Mouse (Mus musculus) heart, adult 2 months (tissue): ENCODE measurements around the gene Serpine1. TPM values are rescaled to one million over a fixed set of nuclear protein-coding genes. Genes with fewer than 3 reads are reported as not detected.

Experiments used
- DNase-seq, 2 experiments: peaks; one replicate each; pipeline ENCODE4 v3.0.0; 2021
- H3K27ac ChIP-seq: fragments of 200-600 bp; 2 replicates; pipeline ENCODE4 v1.8.1; 2022
- H3K27me3 ChIP-seq: fragments of 200-500 bp; 2 replicates; pipeline ENCODE4 v1.6.1; 2012; ENCODE audit warnings: mild to moderate bottlenecking, low read length, inconsistent platforms, mixed read lengths; ENCODE audit not compliant: control insufficient read depth, insufficient read depth
- H3K36me3 ChIP-seq: fragments of 200-500 bp; 2 replicates; pipeline ENCODE4 v1.6.1; 2012; ENCODE audit warnings: low read length, inconsistent platforms; ENCODE audit not compliant: control insufficient read depth, insufficient read depth
- H3K4me1 ChIP-seq: fragments of 200-500 bp; 2 replicates; pipeline ENCODE4 v1.6.1; 2011; ENCODE audit warnings: low read length; ENCODE audit not compliant: control insufficient read depth, insufficient read depth
- H3K4me3 ChIP-seq: fragments of 200-600 bp; 2 replicates; pipeline ENCODE4 v1.8.1; 2022
- H3K79me2 ChIP-seq: fragments of 200-500 bp; replicated peaks from 2 replicates; pipeline ENCODE4 v1.6.1; 2012; ENCODE audit warnings: mild to moderate bottlenecking, inconsistent platforms, low read length, moderate library complexity, mixed read lengths; ENCODE audit not compliant: control insufficient read depth, insufficient read depth
- H3K9ac ChIP-seq: fragments of 200-500 bp; 2 replicates; pipeline ENCODE4 v1.6.1; 2012; ENCODE audit warnings: low read depth, mild to moderate bottlenecking, control low read depth, inconsistent platforms, low read length, mixed read lengths
- CTCF ChIP-seq: fragments of 200-600 bp; IDR thresholded peaks from 2 replicates; pipeline ENCODE4 v1.8.1; 2022; ENCODE audit warnings: antibody characterized with exemption, mild to moderate bottlenecking, moderate library complexity
- EP300 ChIP-seq: fragments of 200-500 bp; IDR thresholded peaks from 2 replicates; pipeline ENCODE4 v1.6.1; 2011; ENCODE audit warnings: low read depth, low read length, control low read depth; ENCODE audit not compliant: insufficient read depth
- POLR2A ChIP-seq: fragments of 200-500 bp; IDR thresholded peaks from 2 replicates; pipeline ENCODE4 v1.6.1; 2011; ENCODE audit warnings: mild to moderate bottlenecking, low read depth, low read length, control low read depth; ENCODE audit not compliant: insufficient read depth
- WGBS: fragments of 180-500 bp; shearing (Covaris S2); methylation state at CpG from one replicate; pipeline ENCODE4 v1.1.7; 2018; 5-methylcytosine and 5-hydroxymethylcytosine counted together
- intact Hi-C: fragments of 180-260 bp; cut with DNase I; formaldehyde crosslinking; loops from one replicate; pipeline ENCODE4 v1.15.1; 2025
- polyA plus RNA-seq: library from polyadenylated mRNA; depleted of rRNA; stranded (reverse); fragments of >200 nt; gene quantifications from 2 replicates; pipeline ENCODE4 v1.2.3, GENCODE M21; 2012
- total RNA-seq, 2 experiments: library from RNA; stranded (reverse); gene quantifications; 2 replicates each; pipeline ENCODE4 v1.2.3; 2021

Serpine1 gene
- total and polyA plus RNA-seq, 3 experiments = 21.9 to 29.6 (median 24.0) TPM

- intact Hi-C loops = no loop called here
- H3K79me2 ChIP-seq = no peaks in the 10 kb centered on the region
- H3K4me1 ChIP-seq = no peaks in the 10 kb centered on the region
- 78% methylated on average over 6 of the region's 6 CpGs for WGBS
- H3K27ac ChIP-seq = no peak overlapping the region
- H3K36me3 ChIP-seq = no peaks in the 10 kb centered on the region
- no peak for TF ChIP-seq EP300
- no peak for TF ChIP-seq POLR2A
- no peak for TF ChIP-seq CTCF
- H3K9ac ChIP-seq = no peak overlapping the region
- no peak for DNase-seq
- no peaks in the 10 kb centered on the region for H3K27me3 ChIP-seq
- no peak overlapping the region for H3K4me3 ChIP-seq
Measured at GRCm38 (mm10) chr5:137065454-137065853, 6.6 kb downstream of the Serpine1 start.

GRCm38 (mm10) chr5:137062601-137063000, 9.5 kb downstream of the Serpine1 start:
- Histone ChIP-seq H3K79me2 (no peaks in the 10 kb centered on the region), H3K9ac (no peak overlapping the region), H3K4me1 (no peaks in the 10 kb centered on the region), H3K27ac (no peak overlapping the region), H3K36me3 (no peaks in the 10 kb centered on the region), H3K27me3 (no peaks in the 10 kb centered on the region), H3K4me3 (no peak overlapping the region)
- WGBS = 85% methylated on average over 5 of the region's 5 CpGs
- DNase-seq = no peak
- no peak for TF ChIP-seq CTCF
- TF ChIP-seq EP300 = no peak
- no peak for TF ChIP-seq POLR2A
- intact Hi-C loops = loop anchor here (1.0 to 5.0 kb wide), 2 partner anchors 35 to 45 kb away; partner anchors contain the start of gene Vgf

DNA sequence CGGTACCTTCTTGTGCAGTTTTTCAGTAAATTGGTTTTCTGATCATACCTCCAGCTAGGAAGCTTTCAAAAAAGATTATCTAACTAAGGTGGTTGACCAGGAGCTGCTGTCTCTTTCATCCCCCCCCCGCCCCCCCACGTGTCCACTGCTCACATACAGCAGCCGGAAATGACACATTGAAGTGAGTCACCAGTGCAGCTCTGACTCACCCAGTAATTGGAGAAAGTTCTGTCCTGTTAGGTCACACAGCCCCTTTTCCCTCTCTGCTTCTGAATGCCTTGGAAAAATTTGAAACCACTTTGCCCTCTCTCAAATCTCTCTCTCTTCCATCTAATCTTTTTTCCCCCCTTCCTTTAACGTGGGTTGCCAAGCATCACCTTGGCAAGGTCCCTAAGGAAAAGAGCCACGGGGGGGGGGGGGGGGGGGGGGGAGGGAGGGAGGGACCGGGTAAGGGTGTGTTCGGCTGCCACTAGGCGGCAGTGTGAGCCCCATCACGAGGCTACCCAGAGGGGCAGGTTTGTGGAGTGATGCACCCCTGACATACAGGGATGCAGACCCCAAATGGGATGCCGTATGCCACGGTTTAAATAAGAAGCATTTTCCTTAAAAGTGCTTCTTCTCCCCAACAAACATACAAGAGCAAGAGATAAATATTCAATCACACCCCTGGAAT, 10.1 kb downstream of the Serpine1 start:
- TF ChIP-seq POLR2A (peak; percentile 10; the same call in 1 of the 2 replicates), EP300 (0 out of 2 replicates have a peak, but pooled peaks have one; percentile 32), CTCF (peak; percentile 69)
- 22% methylated on average over 11 of the region's 12 CpGs for WGBS
- intact Hi-C loops = loop anchor here (1.0 to 5.0 kb wide), 2 partner anchors 35 to 45 kb away; partner anchors contain the start of gene Vgf
- no peak overlapping the region for H3K27ac ChIP-seq
- H3K36me3 ChIP-seq = no peaks in the 10 kb centered on the region
- H3K79me2 ChIP-seq = no peaks in the 10 kb centered on the region
- no peak overlapping the region for H3K9ac ChIP-seq
- no peak overlapping the region for H3K4me3 ChIP-seq
- H3K27me3 ChIP-seq = no peaks in the 10 kb centered on the region
- H3K4me1 ChIP-seq = no peaks in the 10 kb centered on the region
- peak; percentile 68 to 75 for DNase-seq

- no peak for TF ChIP-seq POLR2A
- no peak for TF ChIP-seq CTCF
- no peak for TF ChIP-seq EP300
- Histone ChIP-seq H3K27me3 (no peaks in the 10 kb centered on the region), H3K9ac (no peak overlapping the region), H3K36me3 (no peaks in the 10 kb centered on the region), H3K4me1 (no peaks in the 10 kb centered on the region), H3K4me3 (no peak overlapping the region), H3K79me2 (no peaks in the 10 kb centered on the region), H3K27ac (no peak overlapping the region)
- WGBS = 79% methylated on average over 5 of the region's 5 CpGs
- intact Hi-C loops = no loop called here
- DNase-seq = no peak
Measured at GRCm38 (mm10) chr5:137054873-137055272, 17.2 kb downstream of the Serpine1 start.

DNA sequence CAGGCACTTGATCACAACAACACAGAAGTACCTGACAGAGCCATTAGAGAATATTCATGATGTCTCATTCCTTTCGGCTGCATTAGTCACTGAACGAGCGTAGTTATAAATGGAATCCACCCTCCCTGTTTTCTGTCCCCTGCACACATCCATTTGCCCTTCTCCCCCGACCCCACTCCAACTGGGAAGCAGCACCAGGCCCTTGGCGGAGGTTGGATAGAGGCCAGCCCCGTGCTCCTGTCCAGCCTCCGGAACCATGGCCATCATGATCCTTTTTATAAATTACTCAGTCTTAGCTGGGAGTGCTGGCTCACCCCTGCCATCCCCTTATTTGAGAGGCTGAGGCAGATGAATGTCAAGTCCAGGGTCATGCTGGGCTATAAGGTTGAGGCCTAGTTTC, 17.8 kb downstream of the Serpine1 start:
- TF ChIP-seq CTCF (no peak), POLR2A (no peak), EP300 (no peak)
- 64% methylated on average over 7 of the region's 7 CpGs for WGBS
- no peaks in the 10 kb centered on the region for H3K36me3 ChIP-seq
- intact Hi-C loops = no loop called here
- H3K4me3 ChIP-seq = no peak overlapping the region
- no peaks in the 10 kb centered on the region for H3K79me2 ChIP-seq
- DNase-seq = no peak
- H3K9ac ChIP-seq = no peak overlapping the region
- no peaks in the 10 kb centered on the region for H3K27me3 ChIP-seq
- H3K4me1 ChIP-seq = no peaks in the 10 kb centered on the region
- no peak overlapping the region for H3K27ac ChIP-seq

- no peak for TF ChIP-seq EP300
- TF ChIP-seq POLR2A = no peak
- TF ChIP-seq CTCF = no peak
- 78% methylated on average over 5 of the region's 5 CpGs for WGBS
Measured at GRCm38 (mm10) chr5:137051914-137052505, 20.1 kb downstream of the Serpine1 start.

More at GRCm38 (mm10) chr5:137051914-137052505, 20.1 kb downstream of the Serpine1 start:
- H3K4me1 ChIP-seq = no peaks in the 10 kb centered on the region
- H3K4me3 ChIP-seq = no peak overlapping the region
- no peak for DNase-seq
- no peaks in the 10 kb centered on the region for H3K36me3 ChIP-seq
- no peaks in the 10 kb centered on the region for H3K27me3 ChIP-seq
- H3K27ac ChIP-seq = no peak overlapping the region
- no peak overlapping the region for H3K9ac ChIP-seq
- no peaks in the 10 kb centered on the region for H3K79me2 ChIP-seq
- intact Hi-C loops = no loop called here
